Mouse (Mus musculus): ENCODE measurements around the gene Tspan5. TPM values are rescaled to one million over a fixed set of nuclear protein-coding genes. Genes with fewer than 3 reads are reported as not detected.

The Tspan5 gene
- total RNA-seq, 2 experiments from 2014 or later = 215 to 238 TPM

- intact Hi-C loops (cut with DNase I) = no loop called here
- peak; percentile 51 to 53 for DNase-seq (ENCODE audit: low spot score in 2 of 2)
Observed at GRCm38 (mm10) chr3:138949081-138949480, 207.1 kb downstream of the Tspan5 start.

GRCm38 (mm10) chr3:138955220-138955619 lies 213.2 kb downstream of the Tspan5 start:
- DNase-seq (ENCODE audit: low spot score in 2 of 2) = no peak

More at GRCm38 (mm10) chr3:138955220-138955619, 213.2 kb downstream of the Tspan5 start:
- intact Hi-C loops (cut with DNase I) = no loop called here

Other genes with a start within 250 kb of the Tspan5 start
- 100 to 1,000 TPM; 154 to 172 TPM for gene Eif4e, start 216.0 kb upstream of the Tspan5 start, total RNA-seq (2021)